Mouse (Mus musculus) spleen, adult 2 months (tissue): ENCODE measurements around the gene Bdh1.

ENCODE experiments used
- CTCF ChIP-seq: fragments of 200-500 bp; IDR thresholded peaks from 2 replicates; pipeline ENCODE4 v1.5.1; 2011; ENCODE audit warnings: mild to moderate bottlenecking, inconsistent platforms; ENCODE audit not compliant: insufficient read depth, insufficient read length, insufficient replicate concordance; ENCODE audit errors: extremely low read depth
- POLR2A ChIP-seq: fragments of 200-500 bp; IDR thresholded peaks from 2 replicates; pipeline ENCODE4 v1.6.1; 2011; ENCODE audit warnings: low read depth, low read length, inconsistent platforms

GRCm38 (mm10) chr16:31402096-31402495 is 20.0 kb upstream of the Bdh1 start:
- no peak for TF ChIP-seq POLR2A
- no peak for TF ChIP-seq CTCF
